Mouse (Mus musculus): ENCODE measurements around the gene Myoc.

The Myoc gene

GRCm38 (mm10) chr1:162648416-162648815 is 9.5 kb downstream of the Myoc start:
- DNase-seq (ENCODE audit: low spot score): no peak

- DNase-seq (ENCODE audit: low spot score): no peak
Observed at GRCm38 (mm10) chr1:162658119-162658518, 19.2 kb downstream of the Myoc start, which contains the start of gene Myocos. Gene Myocos, minus strand, starts transcription at chr1:162658219.

GRCm38 (mm10) chr1:162660276-162660860 is 21.4 kb downstream of the Myoc start:
- DNase-seq (ENCODE audit: low spot score): no peak

GRCm38 (mm10) chr1:162664826-162665475 is 26.0 kb downstream of the Myoc start:
- no peak for DNase-seq (ENCODE audit: low spot score)

GRCm38 (mm10) chr1:162665486-162666174 is 26.7 kb downstream of the Myoc start:
- no peak for DNase-seq (ENCODE audit: low spot score)

- no peak for DNase-seq (ENCODE audit: low spot score)
Observed at GRCm38 (mm10) chr1:162693721-162694120, 54.8 kb downstream of the Myoc start.

GRCm38 (mm10) chr1:162697866-162698265 is 58.9 kb downstream of the Myoc start:
- DNase-seq (ENCODE audit: low spot score): no peak

All from urinary bladder, postnatal 10 days (tissue).